Mouse (Mus musculus) liver, embryonic 14.5 days (tissue): ENCODE results near the gene Spout1.

Experiments
- CTCF ChIP-seq: IDR thresholded peaks from 2 replicates; pipeline ENCODE4 v1.5.1; 2016; ENCODE audit warnings: antibody characterized with exemption, low read depth, control low read depth
- EP300 ChIP-seq: IDR thresholded peaks from 2 replicates; pipeline ENCODE4 v1.6.1; 2016; ENCODE audit warnings: antibody characterized with exemption, low read depth

- TF ChIP-seq CTCF (no peak), EP300 (no peak)
Observed at GRCm38 (mm10) chr2:30147466-30147865, 30.8 kb downstream of the Spout1 start.
